Mouse (Mus musculus) layer of hippocampus, adult 2 months (tissue): ENCODE data around the gene Amph. TPM values are rescaled to one million over a fixed set of nuclear protein-coding genes. Genes with fewer than 3 reads are reported as not detected.

Source experiments
- DNase-seq, 2 experiments: peaks; one replicate each; pipeline ENCODE4 v3.0.0; 2022; ENCODE audit warnings: low spot score in 2 of 2
- H3K27ac ChIP-seq: fragments of 200-600 bp; 2 replicates; pipeline ENCODE4 v1.8.1; 2022
- H3K4me3 ChIP-seq: fragments of 200-600 bp; 2 replicates; pipeline ENCODE4 v1.8.1; 2022; ENCODE audit warnings: mild to moderate bottlenecking
- CTCF ChIP-seq: fragments of 200-600 bp; conservative IDR thresholded peaks from 2 replicates; pipeline ENCODE4 v1.8.1; 2022; ENCODE audit warnings: antibody characterized with exemption, mild to moderate bottlenecking, moderate library complexity
- total RNA-seq, 2 experiments: library from RNA; stranded (reverse); gene quantifications; 2 replicates each; pipeline ENCODE4 v1.2.3; 2021

The Amph gene
- total RNA-seq, 2 experiments from 2014 or later = 231 to 253 TPM

DNA sequence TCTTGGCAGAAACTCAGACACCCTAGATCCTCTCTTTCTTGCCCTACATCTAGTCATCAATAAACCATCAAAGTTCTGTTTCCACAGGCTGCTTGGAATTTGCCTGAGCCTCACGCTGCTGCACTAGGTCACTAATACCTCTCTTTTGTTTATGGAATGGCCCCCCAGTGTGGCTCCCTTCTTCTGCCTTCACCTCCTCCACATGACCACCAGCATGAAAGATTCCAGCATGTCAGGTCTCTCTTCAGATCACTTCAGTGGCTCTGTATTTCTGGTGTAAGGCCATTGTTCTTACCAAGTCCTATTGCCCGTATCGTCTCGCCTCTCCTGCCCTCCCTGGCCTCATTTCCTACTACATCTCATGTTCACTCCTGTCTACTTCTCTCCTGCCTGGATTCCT lies 39.3 kb downstream of the Amph start:
- Histone ChIP-seq H3K4me3 (no peak overlapping the region), H3K27ac (no peak overlapping the region)
- TF ChIP-seq CTCF = no peak
- DNase-seq = no peak

DNA sequence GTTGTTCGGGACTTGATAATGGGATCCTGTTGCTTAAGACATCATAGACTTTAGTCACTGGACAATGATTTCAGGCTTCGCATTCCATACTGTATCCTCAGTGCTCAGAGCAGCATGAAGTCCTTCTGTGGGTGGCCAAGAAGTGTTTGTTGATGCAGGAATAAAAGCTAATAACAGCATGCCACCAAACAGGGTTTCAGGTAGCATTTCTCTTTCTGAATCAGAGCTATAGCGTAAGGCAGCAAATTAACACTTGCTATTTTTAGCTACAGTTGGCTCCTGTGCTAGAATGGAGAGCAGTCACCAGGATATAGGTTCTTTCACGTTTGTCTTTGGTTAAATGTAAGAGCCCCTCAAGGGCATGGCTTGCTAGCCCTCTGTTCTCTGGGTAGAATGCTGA lies 40.3 kb downstream of the Amph start:
- no peak overlapping the region; the same call in 1 of the 2 replicates for H3K27ac ChIP-seq
- H3K4me3 ChIP-seq = no peak overlapping the region
- DNase-seq = no peak
- no peak for TF ChIP-seq CTCF

DNA sequence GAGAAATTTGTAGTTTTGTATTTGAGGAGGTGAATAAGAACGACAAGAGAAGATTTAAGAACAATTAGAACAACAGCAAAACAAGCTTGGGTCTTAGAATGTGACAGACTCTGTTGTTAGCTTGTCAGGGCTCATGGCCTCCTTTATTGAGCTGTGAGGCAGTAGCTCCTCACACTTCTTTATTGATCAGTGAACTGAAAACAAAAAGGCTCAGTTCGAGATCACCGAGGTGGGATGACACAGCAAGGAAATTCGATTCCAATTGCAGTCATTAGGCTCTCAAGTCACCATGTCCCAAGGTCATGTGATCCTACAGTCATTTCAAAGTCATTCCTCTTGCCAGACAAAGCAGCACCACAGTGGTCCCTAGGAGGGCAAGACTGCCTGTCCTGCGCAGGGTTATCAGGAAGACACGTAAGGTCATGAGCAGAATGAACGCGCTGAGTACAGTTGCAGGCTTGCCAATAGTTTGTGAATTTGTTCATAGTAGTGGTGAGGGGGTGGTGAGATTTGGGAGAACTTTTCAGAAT lies 41.2 kb downstream of the Amph start:
- Histone ChIP-seq H3K4me3 (no peak overlapping the region), H3K27ac (no peak overlapping the region)
- TF ChIP-seq CTCF = no peak
- no peak for DNase-seq

DNA sequence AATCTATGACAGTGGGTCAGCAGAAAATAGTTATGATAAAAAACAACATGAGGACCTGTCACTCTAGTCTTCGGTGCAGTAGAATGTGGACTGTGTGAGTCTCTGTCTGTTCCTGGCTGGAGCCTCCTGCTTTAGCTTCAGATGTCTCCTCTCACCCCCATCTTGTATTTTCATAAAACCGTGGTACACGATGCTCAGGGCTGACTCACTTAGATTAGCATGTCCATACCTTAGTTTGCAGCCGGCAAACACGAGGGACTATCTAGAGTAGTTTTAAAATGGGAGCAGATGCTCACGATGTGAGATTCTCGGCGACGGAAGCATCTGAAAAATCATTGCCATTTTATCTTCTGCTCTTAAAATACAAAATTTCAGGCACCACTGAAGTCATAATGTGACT lies 54.5 kb downstream of the Amph start:
- Histone ChIP-seq H3K27ac (peak overlapping the region; percentile 55), H3K4me3 (no peak overlapping the region)
- TF ChIP-seq CTCF = no peak
- peak in 1 of 2 experiments; percentile 43 for DNase-seq

DNA sequence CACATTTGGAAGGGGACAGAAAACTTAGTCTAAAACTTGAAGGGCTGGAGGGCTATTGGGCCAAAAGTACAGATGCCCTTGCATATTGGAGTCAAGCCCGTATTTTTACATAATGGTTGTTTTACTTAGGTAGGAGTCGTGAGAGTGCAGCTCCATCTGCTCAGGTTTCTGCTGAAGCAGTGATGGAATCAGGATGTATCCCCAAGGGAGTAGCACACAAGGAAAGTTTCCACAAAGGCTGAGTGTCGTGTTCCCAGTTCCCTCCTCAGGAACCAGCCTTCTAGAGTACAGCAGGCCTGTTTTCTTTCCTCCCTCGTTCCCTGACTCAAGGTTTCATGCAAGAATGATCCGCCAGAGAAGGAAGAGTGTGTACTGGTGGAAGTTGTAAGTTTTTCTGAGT lies 56.4 kb downstream of the Amph start:
- no peak for TF ChIP-seq CTCF
- DNase-seq = no peak
- H3K4me3 ChIP-seq = no peak overlapping the region
- no peak overlapping the region; the same call in 1 of the 2 replicates for H3K27ac ChIP-seq

DNA sequence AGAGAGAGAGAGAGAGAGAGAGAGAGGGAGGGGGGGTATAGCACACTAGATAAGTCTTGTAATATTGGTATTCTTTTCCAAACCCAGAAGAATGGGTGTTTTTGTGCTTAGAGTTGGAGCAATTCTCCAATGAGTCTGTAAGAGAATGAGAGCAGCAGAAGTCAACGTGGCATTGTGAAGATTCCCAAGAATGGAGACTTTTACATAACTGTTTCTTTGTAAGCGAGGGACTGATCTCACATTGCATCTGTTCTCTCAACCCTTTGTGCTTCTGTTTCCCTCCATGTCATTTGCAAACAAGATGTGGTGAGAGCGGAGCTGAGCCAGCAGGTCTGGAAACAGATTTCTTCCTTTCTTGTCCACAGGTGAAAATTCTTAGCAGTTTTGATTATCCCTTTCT lies 60.4 kb downstream of the Amph start:
- H3K4me3 ChIP-seq = no peak overlapping the region
- peak overlapping the region; percentile 53; the same call in 1 of the 2 replicates for H3K27ac ChIP-seq
- TF ChIP-seq CTCF = no peak
- DNase-seq = peak in 1 of 2 experiments; percentile 41

DNA sequence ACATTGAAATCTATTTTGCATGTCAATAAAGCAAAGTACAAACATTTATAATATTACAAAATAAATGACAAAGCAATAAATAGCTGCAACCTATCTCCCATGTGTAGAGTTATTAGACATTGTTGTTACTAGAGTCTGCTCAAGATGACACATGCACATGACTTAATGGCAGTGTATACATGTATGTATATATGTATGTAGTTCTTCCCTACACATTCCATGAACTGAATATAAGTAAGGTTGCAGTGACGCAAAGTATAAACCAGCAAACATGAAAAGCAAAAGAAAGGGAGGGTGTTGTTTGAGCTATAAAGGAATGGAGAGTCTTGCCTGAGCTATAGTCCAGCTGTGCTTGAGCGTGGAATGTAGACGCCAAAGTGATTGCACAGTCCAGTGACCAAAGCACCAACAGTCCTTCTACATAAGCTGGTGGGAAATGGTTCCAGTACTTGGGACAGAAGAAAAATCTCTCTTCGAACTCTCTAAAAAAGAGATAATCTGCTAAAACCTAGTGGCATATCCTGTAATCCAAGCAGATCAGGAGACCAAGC lies 66.9 kb downstream of the Amph start:
- no peak for TF ChIP-seq CTCF
- no peak for DNase-seq
- H3K4me3 ChIP-seq = no peak overlapping the region
- no peak overlapping the region for H3K27ac ChIP-seq

DNA sequence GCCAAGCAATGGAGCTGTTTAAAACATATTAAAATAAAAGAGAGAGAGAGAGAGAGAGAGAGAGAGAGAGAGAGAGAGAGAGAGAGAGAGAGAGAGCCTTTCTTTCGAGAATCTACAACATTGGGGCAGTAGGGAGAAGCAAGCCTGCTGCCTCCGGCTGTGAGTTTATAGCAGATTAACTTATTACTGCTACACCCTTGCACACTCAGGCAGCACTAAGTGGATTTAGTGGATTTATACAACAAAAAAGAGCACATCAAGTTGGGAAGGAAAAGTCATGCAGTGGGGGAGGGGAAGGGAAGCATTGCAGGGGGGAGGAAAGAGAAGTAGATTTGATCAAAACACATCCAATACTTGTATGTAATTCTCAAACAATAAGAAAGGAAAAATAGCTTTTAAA lies 73.5 kb downstream of the Amph start:
- H3K4me3 ChIP-seq = no peak overlapping the region
- no peak for DNase-seq
- H3K27ac ChIP-seq = 0 out of 2 replicates have a peak overlapping the region, but pooled peaks have one; percentile 33
- TF ChIP-seq CTCF = no peak

DNA sequence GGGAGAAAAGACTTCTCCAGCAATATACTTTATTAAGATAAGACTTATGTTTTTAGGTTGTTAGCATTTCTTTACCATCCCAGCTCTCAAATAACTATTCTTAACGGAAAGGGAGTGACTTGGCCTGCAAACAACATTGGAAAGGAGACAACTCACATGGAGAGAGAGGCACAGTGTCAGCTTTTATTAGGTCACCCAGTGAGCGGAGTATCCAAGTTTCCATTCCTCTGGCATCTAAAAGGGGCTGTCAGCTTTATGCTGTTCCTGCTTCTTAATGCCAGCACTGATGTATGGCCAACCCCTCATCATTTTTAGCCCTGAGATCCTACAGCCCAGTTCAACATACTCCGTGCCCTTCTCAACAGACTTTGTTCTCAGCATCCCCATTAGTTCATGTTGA lies 74.3 kb downstream of the Amph start:
- Histone ChIP-seq H3K27ac (peak overlapping the region; percentile 33; the same call in 1 of the 2 replicates), H3K4me3 (no peak overlapping the region)
- no peak for TF ChIP-seq CTCF
- DNase-seq = no peak

DNA sequence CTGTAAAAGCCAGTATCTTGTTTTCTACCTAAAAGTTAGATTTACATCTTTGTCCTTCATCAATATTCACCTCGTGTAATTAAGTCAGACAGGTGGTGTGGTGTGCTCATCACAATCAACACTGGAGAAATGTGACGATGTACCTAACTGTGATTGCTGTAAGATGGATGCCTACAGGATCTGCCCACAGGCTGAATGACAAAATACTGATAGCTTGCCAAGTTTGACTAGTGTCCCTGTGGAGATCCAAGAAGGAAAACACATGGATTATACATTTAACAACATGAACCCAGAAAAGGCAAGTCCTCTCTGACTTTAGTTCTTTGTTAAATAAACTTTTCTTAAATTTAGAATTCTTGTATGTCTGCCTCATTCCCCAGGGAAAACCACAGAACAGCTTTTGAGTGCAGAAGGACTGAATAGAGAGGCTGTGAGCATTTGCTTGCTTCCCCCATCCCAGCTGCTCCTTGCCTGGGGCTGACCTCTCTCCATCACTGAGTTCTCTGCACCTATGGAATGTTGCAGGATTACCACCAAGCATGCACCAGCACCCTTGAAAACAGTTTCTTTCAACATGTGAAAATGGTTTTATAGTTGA lies 77.2 kb downstream of the Amph start:
- H3K4me3 ChIP-seq = no peak overlapping the region
- H3K27ac ChIP-seq = peak overlapping the region; percentile 79
- TF ChIP-seq CTCF = no peak
- no peak for DNase-seq

DNA sequence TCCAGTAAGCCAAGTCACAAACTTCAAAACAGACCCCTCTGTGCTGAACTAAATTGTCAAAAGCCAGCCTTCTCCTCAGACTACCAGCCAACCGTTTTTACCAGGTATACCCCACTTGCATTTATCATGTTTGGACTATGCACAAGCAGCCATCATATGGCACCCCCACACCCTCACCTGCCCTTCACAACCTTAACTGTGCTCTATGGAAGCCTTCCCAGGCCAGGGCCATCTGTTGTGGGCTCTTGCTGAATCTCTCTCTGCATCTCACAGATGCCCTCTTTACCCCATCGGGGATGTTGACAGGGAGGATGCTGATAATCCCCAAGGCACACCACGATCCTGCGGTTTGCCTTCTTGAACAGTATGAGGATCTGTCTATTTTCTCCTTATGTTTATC lies 77.9 kb downstream of the Amph start:
- Histone ChIP-seq H3K4me3 (no peak overlapping the region), H3K27ac (peak overlapping the region; percentile 79; the same call in 1 of the 2 replicates)
- TF ChIP-seq CTCF = no peak
- DNase-seq = no peak

DNA sequence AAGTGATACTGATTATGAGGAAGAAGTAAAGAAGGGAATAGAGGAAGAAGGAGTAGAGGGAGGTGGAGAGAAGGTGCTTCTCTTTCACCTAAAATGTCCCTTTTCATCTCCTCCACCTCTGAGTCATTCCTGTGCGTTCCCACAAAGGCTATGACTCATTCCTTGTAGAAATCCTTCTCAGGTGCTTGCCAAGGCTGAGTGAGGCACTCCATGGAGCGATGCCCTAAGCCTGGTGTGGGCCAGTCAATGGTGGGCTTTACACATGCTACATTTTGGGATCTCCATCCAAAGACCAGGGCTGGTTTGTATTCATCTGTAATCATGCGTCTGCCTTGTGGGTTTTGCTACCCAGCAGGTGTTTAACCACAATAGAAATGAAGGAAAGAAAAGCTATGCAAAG lies 78.9 kb downstream of the Amph start:
- Histone ChIP-seq H3K27ac (peak overlapping the region; percentile 79), H3K4me3 (no peak overlapping the region)
- no peak for TF ChIP-seq CTCF
- DNase-seq = peak in 1 of 2 experiments; percentile 20

DNA sequence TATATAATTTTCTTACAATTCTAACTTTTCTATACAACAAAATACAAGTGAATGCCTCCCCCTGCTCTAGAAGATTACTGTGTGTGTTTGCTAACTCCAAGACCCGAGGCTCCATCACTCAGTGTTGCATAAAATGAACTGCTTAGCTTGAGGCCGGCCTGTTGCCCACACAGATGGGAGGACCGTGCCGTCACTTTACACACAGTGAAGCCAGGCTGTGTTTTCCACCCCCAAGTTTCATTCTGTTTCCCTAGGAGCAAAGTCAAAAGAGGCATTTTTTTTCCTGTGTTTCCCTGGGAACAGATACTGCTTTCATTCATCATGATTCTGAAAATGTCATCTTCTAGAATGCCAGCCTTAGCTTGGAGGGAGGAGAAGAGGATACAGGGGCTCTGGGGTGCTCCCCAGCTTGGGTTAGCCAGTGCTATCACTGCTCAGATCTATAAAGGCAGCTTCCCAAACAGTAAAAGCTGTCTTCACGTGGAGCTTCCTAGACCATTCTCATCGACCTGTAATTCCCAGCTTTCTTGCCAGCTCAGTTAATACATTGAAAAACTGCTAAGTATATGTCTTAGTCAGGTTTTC lies 79.9 kb downstream of the Amph start:
- Histone ChIP-seq H3K27ac (peak overlapping the region; percentile 79), H3K4me3 (no peak overlapping the region)
- no peak for TF ChIP-seq CTCF
- DNase-seq = peak; percentile 47 to 74
